Mouse (Mus musculus) bone marrow, adult 2 months (tissue): ENCODE results near the gene Tomm20. TPM values are rescaled to one million over a fixed set of nuclear protein-coding genes. Genes with fewer than 3 reads are reported as not detected.

Experiments used
- H3K27ac ChIP-seq: fragments of 200-500 bp; 2 replicates; pipeline ENCODE4 v1.5.1; 2012; ENCODE audit warnings: low read depth, mild to moderate bottlenecking, control low read depth, inconsistent platforms, low read length; ENCODE audit not compliant: control insufficient read depth, poor library complexity, insufficient read depth
- H3K4me1 ChIP-seq: fragments of 200-500 bp; 2 replicates; pipeline ENCODE4 v1.6.1; 2011; ENCODE audit warnings: low read length; ENCODE audit not compliant: control insufficient read depth, insufficient read depth
- H3K4me3 ChIP-seq: fragments of 200-500 bp; replicated peaks from 2 replicates; pipeline ENCODE3; 2011; ENCODE audit warnings: mild to moderate bottlenecking, low read depth, low read length, control low read depth; ENCODE audit not compliant: control insufficient read depth
- CTCF ChIP-seq: fragments of 200-500 bp; IDR thresholded peaks from 2 replicates; pipeline ENCODE4 v1.5.1; 2011; ENCODE audit warnings: low read length, control low read depth; ENCODE audit not compliant: control insufficient read depth, insufficient read depth
- POLR2A ChIP-seq: fragments of 200-500 bp; IDR thresholded peaks from 2 replicates; pipeline ENCODE4 v1.6.1; 2011; ENCODE audit warnings: low read depth, mild to moderate bottlenecking, control low read depth, low read length, borderline replicate concordance; ENCODE audit not compliant: control insufficient read depth
- WGBS: fragments of 180-500 bp; shearing (Covaris S2); methylation state at CpG from one replicate; pipeline ENCODE4 v1.1.7; 2018; 5-methylcytosine and 5-hydroxymethylcytosine counted together
- polyA plus RNA-seq: library from polyadenylated mRNA; stranded (reverse); fragments of >200 nt; gene quantifications from 2 replicates; pipeline ENCODE4 v1.2.4, GENCODE M21; 2011; ENCODE audit warnings: low replicate concordance; ENCODE audit not compliant: missing spikeins, insufficient read depth, insufficient read length

Tomm20 gene
- polyA plus RNA-seq, 1 experiment = 91.8 TPM

DNA sequence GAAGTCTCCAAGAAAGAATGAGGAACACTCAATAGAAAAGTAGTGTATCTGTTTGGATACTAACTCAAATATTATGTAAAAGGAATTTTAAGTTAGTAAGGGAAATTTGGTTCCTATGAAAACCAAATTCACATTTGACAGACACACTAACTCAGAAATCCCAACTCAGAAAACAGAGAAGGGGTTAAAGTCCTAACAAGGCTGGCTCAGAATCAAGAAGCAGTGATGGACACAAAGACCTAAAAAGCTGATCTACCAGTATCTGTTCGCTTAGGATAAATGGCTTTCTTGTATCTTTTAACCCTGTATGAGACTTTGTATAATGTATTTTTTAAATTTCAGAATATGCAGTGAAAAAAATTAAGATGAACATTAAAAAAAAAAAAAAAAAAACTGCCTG, 23.9 kb upstream of the Tomm20 start:
- TF ChIP-seq POLR2A (no peak), CTCF (no peak)
- H3K27ac ChIP-seq = no peak overlapping the region
- H3K4me3 ChIP-seq = no peak overlapping the region
- 84% methylated on average over 1 of the region's 1 CpGs for WGBS
- peaks cover 4% of the 10 kb centered on the region for H3K4me1 ChIP-seq

DNA sequence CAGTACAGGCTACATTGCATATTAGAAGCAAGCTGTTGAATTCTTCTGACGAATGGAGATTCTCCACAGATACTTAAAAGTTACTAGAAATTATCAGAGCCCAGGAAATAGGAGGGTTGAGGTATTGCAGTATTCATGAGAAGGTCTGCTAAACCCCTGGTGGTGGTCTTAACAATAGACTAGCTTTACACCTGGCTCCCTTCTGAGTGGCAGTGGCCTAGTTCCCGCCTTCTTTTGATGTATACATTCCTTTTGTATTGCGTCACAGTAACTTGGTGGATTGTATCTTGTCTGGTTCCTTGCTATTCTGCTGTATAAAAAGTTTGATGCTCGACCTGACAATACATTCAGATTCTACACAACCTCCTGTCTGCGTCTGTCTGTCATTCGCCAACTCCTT, 22.5 kb upstream of the Tomm20 start:
- H3K4me1 ChIP-seq = peaks cover 3% of the 10 kb centered on the region
- H3K4me3 ChIP-seq = no peak overlapping the region
- 87% methylated on average over 6 of the region's 6 CpGs for WGBS
- no peak overlapping the region for H3K27ac ChIP-seq
- TF ChIP-seq CTCF (no peak), POLR2A (no peak)

DNA sequence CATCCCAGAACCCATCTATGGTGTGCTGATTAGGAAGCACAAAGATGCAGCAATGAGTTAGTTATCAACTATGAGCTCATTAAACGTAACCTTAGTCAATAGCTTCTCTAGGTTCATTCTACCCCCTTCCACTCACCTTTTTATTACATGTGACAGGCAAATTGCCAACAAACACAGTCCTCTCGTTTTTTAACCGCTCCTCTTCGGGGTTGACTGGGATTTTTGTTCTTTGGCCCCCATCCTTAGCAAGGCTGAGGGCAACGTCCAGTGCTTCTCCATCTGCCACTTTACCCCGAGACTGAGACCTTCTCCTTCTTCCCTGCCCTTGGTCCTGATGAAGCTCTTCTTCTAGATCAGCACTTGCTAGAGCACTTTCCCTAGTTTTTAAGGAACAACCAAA, 19.6 kb upstream of the Tomm20 start:
- no peak overlapping the region for H3K27ac ChIP-seq
- WGBS = 84% methylated on average over 6 of the region's 6 CpGs
- H3K4me1 ChIP-seq = peaks cover 3% of the 10 kb centered on the region
- no peak overlapping the region for H3K4me3 ChIP-seq
- no peak for TF ChIP-seq POLR2A
- TF ChIP-seq CTCF = no peak

DNA sequence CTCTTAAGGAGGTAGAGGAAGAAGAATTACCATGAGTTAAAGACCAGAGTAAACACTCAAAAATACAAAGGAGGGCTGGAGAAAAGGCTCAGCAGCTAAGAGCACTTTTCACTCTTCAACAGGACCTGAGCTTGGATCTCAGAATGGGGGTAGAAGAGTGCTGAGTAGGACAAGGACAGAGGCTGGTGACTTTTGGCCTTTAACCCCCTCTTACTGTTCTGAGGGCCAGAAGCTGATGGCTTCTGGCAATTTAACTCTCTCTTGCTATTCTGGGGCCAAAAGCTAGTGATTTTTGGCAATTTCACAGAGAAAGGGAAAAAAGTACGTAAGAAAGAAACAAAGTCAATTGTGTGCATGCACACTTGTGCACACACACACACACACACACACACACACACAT, 17.2 kb upstream of the Tomm20 start:
- WGBS = 100% methylated on average over 1 of the region's 1 CpGs
- no peak overlapping the region for H3K27ac ChIP-seq
- TF ChIP-seq POLR2A (no peak), CTCF (no peak)
- H3K4me3 ChIP-seq = no peak overlapping the region
- H3K4me1 ChIP-seq = peaks cover 1% of the 10 kb centered on the region; the same call in 1 of the 2 replicates

DNA sequence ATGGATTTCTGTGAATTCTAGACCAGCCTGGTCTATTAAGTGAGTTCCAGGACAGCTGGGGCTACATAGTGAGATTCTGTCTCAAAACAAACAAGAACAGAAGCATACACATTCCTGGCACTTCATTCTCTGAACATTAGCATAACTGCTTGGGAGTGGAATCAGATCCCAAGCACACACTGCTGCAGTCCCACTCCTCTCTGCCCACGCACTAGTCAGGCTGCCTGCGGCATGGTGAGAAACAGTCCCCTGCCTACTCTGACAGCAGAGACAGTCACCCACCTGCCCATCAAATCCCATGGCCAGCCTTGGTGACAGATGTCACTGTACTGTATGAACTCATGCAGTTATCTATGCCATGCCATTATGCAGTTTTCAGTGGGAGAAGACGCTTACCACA, 15.9 kb upstream of the Tomm20 start:
- H3K4me1 ChIP-seq = no peaks in the 10 kb centered on the region
- TF ChIP-seq POLR2A (no peak), CTCF (no peak)
- no peak overlapping the region for H3K27ac ChIP-seq
- H3K4me3 ChIP-seq = no peak overlapping the region
- WGBS = 95% methylated on average over 3 of the region's 3 CpGs

DNA sequence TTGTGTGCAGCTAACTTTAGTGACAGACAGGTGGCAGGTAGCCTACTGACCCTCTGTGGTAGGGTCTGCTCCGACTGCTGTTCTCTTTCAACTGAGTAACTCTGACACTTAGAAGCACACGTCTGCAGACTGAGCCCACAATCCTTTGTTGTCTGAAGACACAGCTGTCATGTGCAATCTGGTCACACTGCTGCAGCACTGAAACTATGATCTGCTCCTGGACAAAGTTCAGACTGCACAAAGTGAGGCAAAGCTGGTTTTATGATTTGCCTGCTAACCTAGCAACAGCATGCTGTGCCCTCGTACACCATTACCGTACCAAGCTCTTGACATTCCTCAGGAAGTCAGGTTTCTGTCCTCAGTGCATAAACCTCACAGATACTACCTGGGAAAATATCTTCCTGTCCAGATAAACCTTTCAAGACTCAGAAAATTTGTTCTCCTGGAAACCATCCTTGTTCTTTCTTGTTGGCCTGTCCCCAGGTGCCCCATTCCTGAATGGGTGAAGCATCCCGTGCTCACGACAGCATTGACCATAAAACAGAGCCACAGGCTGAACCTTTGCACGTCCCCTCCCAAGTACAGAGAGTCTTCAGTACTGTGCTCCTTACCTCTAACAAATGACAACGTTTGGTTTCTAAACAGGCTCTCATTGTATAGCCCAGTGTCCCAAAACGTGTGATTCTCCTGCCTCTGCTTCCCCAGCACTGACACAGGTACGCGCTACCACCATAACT, 6.4 kb upstream of the Tomm20 start:
- TF ChIP-seq POLR2A (no peak), CTCF (no peak)
- 85% methylated on average over 11 of the region's 11 CpGs for WGBS

DNA sequence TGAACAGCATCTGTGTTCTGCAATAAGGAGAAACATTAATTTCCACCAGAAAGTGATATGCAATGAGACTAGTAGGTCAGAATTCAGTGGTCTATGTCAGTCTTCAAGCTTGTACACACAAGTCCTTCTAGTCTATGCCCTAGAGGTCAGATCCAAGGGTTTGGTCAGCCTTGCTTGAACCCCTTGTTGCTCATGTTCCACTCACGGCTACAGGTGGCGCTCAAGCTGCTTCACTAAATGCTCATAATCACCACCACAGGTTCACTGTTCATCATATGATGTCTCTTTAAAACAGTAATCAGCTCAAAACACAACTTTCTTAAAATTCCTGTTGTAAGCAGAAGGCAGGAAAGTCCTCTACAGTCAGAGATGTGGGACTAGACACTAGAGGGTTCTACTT, 3.9 kb upstream of the Tomm20 start:
- peaks cover 4% of the 10 kb centered on the region; the same call in 1 of the 2 replicates for H3K4me1 ChIP-seq
- WGBS = 69% methylated on average over 2 of the region's 2 CpGs
- TF ChIP-seq CTCF (no peak), POLR2A (no peak)
- no peak overlapping the region for H3K27ac ChIP-seq
- H3K4me3 ChIP-seq = no peak overlapping the region

More for the DNA sequence above, 6.4 kb upstream of the Tomm20 start:
- no peak overlapping the region for H3K4me3 ChIP-seq
- H3K4me1 ChIP-seq = no peaks in the 10 kb centered on the region
- H3K27ac ChIP-seq = no peak overlapping the region

DNA sequence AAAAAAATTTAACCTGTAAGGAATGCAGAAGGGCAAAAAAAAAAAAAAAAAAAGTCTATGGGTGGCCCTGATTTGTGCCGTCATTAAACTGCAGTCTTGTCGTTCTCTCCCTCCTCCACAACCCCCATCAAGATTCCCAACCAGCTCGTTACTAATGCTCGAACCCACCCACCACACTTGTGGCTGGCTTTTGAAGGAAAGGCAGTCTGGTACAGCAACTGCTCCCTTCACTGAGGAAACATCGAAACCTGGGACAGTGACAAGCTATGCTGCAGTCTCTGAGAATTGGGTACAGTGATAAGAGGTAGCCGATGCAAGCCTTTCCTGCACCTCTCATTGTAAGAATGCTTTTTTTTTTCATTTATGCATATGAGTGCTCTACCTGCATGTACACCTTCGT, 800 bp upstream of the Tomm20 start:
- TF ChIP-seq CTCF (no peak), POLR2A (no peak)
- WGBS = 88% methylated on average over 7 of the region's 7 CpGs
- H3K27ac ChIP-seq = no peak overlapping the region
- H3K4me3 ChIP-seq = no peak overlapping the region
- H3K4me1 ChIP-seq = peaks cover 6% of the 10 kb centered on the region; the same call in 1 of the 2 replicates
